Mouse (Mus musculus) skeletal muscle tissue, adult 2 months (tissue): ENCODE measurements around the gene Gm36210.
"Not testable (repeated sequence)": the region's sequence is repeated elsewhere in the genome, so short reads cannot be mapped to it uniquely, and the experiment has no call there.

Source experiments
- DNase-seq: peaks from one replicate; pipeline ENCODE4 v3.0.0-alpha.2; 2012; ENCODE audit warnings: low read depth, low spot score

Gene Gm36210

GRCm38 (mm10) chr7:4886680-4887079, 19.6 kb downstream of the Gm36210 start:
- no peak for DNase-seq

- not testable (repeated sequence) for DNase-seq
Observed at GRCm38 (mm10) chr7:4879036-4879435, 27.3 kb downstream of the Gm36210 start.

- no peak for DNase-seq
Observed at GRCm38 (mm10) chr7:4878186-4878585, 28.1 kb downstream of the Gm36210 start.

- DNase-seq, result no peak
Observed at GRCm38 (mm10) chr7:4877226-4877625, 29.1 kb downstream of the Gm36210 start.

GRCm38 (mm10) chr7:4876753-4877221, 29.5 kb downstream of the Gm36210 start, which contains the start of gene Isoc2a:
TSS of gene Isoc2a (plus strand) at chr7:4877153.
- DNase-seq, result peak; percentile 99

- no peak for DNase-seq
Observed at GRCm38 (mm10) chr7:4870133-4870532, 36.2 kb downstream of the Gm36210 start, which contains the start of gene Isoc2b. TSS of gene Isoc2b (minus strand) at chr7:4870258.

- no peak for DNase-seq
Observed at GRCm38 (mm10) chr7:4866631-4867180, 39.6 kb downstream of the Gm36210 start.

- DNase-seq, result peak; percentile 98
Observed at GRCm38 (mm10) chr7:4865579-4866493, 40.5 kb downstream of the Gm36210 start.

GRCm38 (mm10) chr7:4865090-4865489, 41.2 kb downstream of the Gm36210 start:
- DNase-seq, result peak; percentile 31

- no peak for DNase-seq
Observed at GRCm38 (mm10) chr7:4864130-4864845, 42.0 kb downstream of the Gm36210 start.

- DNase-seq, result no peak
Observed at GRCm38 (mm10) chr7:4863541-4864080, 42.7 kb downstream of the Gm36210 start.

- peak; percentile 78 for DNase-seq
Observed at GRCm38 (mm10) chr7:4863041-4863440, 43.3 kb downstream of the Gm36210 start.

GRCm38 (mm10) chr7:4860926-4861325, 45.4 kb downstream of the Gm36210 start:
- not testable (repeated sequence) for DNase-seq

- no peak for DNase-seq
Observed at GRCm38 (mm10) chr7:4859418-4859978, 46.8 kb downstream of the Gm36210 start.

- no peak for DNase-seq
Observed at GRCm38 (mm10) chr7:4857321-4857720, 49.0 kb downstream of the Gm36210 start.

- DNase-seq, result no peak
Observed at GRCm38 (mm10) chr7:4856508-4856907, 49.8 kb downstream of the Gm36210 start.

GRCm38 (mm10) chr7:4853613-4854012, 52.7 kb downstream of the Gm36210 start:
- no peak for DNase-seq

GRCm38 (mm10) chr7:4851315-4851688, 55.0 kb downstream of the Gm36210 start:
- no peak for DNase-seq

GRCm38 (mm10) chr7:4850621-4851314, 55.5 kb downstream of the Gm36210 start:
- no peak for DNase-seq

GRCm38 (mm10) chr7:4849372-4849771, 56.9 kb downstream of the Gm36210 start:
- no peak for DNase-seq
